Comparison of ENCODE assay signal across 17 mouse cellular contexts in genomic region chr4:119957970-119958369, GRCm38 (mm10).
A peak's percentile ranks its signal among the peaks of the same experiment; 100 is the strongest.
DNase-seq lines count a peak whose midpoint lies in the region; ATAC-seq lines count a peak whose summit lies in the region.
"Had no signal": no experiment of that assay in that cellular context is flagged by ENCODE, and none has a peak within 500 bp of the region (broad histone marks: within the 10 kb centered on the region; RNA-seq: fewer than 3 reads in every experiment).

No protein-coding gene starts in this region.

- no peak for ATAC-seq in cerebellum, adult (ENCODE audit: insufficient number of reproducible peaks, low FRiP score, low TSS enrichment)
- ATAC-seq: activated CD4-positive, CD25-positive, alpha-beta regulatory T cell, adult 4 months; CD4-positive, CD25-positive, alpha-beta regulatory T cell, adult 4 months; Patski had no signal

- DNase-seq in cerebellum, postnatal 10 days: peak; percentile 74 to 75
- DNase-seq in cerebellum, postnatal 36 days: no peak
- DNase-seq in cerebellum, postnatal 14 days: peak; percentile 71 to 74
- DNase-seq: adrenal gland, adult 2 months; adrenal gland, adult 8-10 months; adrenal gland, postnatal 10 days; adrenal gland, postnatal 14 days; adrenal gland, postnatal 25 days; adrenal gland, postnatal 36 days; B cell, adult 2 months; cerebellum, adult 11 months; cerebellum, adult 11-12 months; cerebellum, adult 18-20 months had no signal

Comparison
In these comparisons a context has a peak if more than half of its experiments do, and no peak if none do; other contexts are left out.
1. DNase-seq: peak in cerebellum, postnatal 10 days (2 of 2) and cerebellum, postnatal 14 days (2 of 2); none in cerebellum, postnatal 36 days (0 of 2).